Mouse (Mus musculus) heart, adult 2 months (tissue): ENCODE results near the gene Zfp385a.

Source experiments
- CTCF ChIP-seq: fragments of 200-600 bp; IDR thresholded peaks from 2 replicates; pipeline ENCODE4 v1.8.1; 2022; ENCODE audit warnings: antibody characterized with exemption, mild to moderate bottlenecking, moderate library complexity
- EP300 ChIP-seq: fragments of 200-500 bp; IDR thresholded peaks from 2 replicates; pipeline ENCODE4 v1.6.1; 2011; ENCODE audit warnings: low read depth, low read length, control low read depth; ENCODE audit not compliant: insufficient read depth
- POLR2A ChIP-seq: fragments of 200-500 bp; IDR thresholded peaks from 2 replicates; pipeline ENCODE4 v1.6.1; 2011; ENCODE audit warnings: mild to moderate bottlenecking, low read depth, low read length, control low read depth; ENCODE audit not compliant: insufficient read depth

GRCm38 (mm10) chr15:103272419-103273279, 67.2 kb downstream of the Zfp385a start, which contains the start of gene Copz1:
- TF ChIP-seq POLR2A: peak; percentile 91
- TF ChIP-seq CTCF: peak; percentile 53
- peak; percentile 77; the same call in 1 of the 2 replicates for TF ChIP-seq EP300
